Mouse (Mus musculus) c-Kit-positive CD71-negative TER-119-negative erythroid progenitor cells, embryonic 14.5 days (primary cell): Measurements from ENCODE around the gene Ehd4.

Experiments
- DNase-seq: peaks from one replicate; pipeline ENCODE4 v3.0.0-alpha.2; 2013; ENCODE audit warnings: low read depth

The Ehd4 gene

DNA sequence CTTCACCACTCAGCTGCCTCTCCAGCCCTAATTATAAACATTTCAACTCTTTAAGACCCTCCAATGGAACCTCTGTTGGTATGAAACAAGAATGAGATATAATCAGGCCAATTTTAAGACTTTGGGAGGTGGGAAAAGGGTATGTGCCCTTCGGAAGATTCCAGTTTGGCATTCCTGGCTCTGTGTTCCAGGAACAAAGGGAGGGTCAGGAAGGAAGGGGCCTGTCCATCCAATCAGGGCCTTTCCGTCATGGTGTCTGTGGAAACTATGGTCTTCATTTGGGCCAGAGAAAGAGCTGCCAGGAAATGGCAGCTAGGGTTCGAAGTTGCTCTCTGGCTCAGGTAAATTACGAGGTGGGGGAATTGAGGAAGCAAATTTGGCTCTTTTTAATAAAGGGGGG lies 46.3 kb downstream of the Ehd4 start:
- no peak for DNase-seq

DNA sequence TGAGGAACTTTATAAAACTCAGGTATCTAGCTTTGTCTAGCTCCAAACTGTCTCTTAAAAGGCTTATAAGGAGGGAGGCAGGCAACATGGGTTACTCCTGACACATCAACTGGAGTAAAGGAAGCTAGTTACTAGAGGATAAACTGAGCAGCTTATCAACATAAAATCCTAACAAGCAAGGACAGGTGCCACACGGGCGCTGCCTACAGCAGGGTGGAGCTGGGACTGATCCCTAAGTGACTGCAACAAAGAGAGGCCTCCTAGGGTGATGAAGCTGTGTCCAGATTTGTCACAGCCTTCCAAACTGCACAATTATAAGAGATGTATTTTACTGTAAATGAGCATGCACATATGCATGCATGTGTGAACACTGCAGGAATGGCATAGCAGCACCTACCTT lies 47.0 kb downstream of the Ehd4 start:
- DNase-seq: no peak

DNA sequence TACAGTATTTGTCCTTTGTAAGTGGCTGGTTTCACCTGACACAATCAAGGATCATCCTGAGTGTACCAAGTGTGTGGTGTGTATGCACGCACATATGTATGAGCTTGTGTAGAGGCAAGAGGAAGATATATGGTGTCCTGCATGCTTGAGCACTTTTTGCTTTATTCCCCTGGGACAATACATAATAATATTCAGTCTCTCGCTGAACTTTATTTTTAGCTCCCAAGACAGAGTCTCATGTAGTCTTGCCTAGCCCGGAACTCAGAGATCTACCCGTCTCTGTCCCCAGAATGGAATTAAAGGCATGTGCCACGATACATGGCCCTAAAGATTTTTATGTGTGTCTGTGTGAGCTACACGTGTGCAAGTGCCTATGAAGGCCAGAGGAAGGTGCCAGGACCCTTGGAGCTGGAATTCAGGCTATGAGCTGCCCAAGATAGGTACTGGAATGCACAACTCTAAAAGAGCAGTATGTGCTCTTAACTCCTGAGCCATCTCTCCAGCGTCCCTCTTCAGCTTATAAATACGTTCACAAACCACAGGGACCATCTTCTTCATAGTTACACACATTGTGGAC lies 47.9 kb downstream of the Ehd4 start:
- DNase-seq: no peak

DNA sequence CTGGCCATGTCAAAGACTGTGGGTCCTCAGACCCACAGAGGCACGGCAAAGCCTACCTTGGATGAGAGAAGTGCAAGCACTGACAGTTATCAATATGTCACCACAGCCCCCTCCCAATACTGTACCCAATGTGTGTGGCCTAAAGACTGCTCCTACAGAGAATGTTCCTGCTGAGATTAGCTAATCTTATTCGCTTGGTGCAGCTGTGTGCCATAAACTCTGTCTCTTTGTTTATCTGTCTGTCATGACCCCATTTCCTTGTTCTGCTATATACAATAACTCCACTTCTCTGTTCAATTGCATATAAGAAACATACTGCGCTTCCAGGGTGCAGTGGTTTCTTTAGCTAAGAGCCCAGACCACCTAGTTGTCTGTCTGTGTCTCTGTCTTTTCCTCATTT lies 48.5 kb downstream of the Ehd4 start:
- no peak for DNase-seq

DNA sequence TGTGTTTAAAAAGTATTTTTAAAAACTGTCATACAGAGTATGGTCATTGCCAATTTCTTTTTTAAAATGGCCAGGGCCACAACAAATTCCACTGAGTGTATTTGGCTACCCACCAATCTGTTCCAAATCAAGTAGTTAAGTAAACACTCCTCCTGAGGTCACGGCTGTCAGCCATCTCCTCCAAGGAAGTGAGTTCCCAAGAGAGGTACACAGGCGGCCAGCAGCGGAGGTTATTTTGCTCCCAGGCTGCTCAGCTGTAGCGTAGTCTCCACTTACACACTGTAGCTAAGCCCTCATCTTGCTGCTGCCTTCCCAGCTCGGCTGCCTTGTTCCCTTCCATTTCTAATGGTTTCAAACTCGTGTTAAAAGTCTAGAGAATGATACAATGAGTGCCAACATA lies 51.5 kb downstream of the Ehd4 start:
- DNase-seq: no peak

DNA sequence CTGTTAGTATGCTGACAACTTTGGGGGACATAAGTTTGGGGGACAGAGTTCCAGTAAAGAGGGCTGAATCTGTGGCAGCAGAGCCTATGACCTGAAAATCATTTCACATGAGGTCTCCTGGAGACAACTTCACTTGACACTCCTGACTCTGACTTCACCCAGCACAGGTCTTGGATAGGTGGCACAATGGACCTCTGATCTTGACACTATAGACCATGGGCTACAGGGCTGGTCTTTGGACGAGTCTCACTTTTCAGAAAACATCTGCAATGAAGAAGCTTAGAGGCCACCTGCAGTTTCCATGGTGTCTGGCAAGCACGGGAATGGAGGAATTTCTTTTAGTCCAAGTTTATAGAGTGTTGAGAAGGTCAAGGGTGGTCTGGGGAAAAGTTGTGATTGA lies 52.0 kb downstream of the Ehd4 start:
- no peak for DNase-seq

DNA sequence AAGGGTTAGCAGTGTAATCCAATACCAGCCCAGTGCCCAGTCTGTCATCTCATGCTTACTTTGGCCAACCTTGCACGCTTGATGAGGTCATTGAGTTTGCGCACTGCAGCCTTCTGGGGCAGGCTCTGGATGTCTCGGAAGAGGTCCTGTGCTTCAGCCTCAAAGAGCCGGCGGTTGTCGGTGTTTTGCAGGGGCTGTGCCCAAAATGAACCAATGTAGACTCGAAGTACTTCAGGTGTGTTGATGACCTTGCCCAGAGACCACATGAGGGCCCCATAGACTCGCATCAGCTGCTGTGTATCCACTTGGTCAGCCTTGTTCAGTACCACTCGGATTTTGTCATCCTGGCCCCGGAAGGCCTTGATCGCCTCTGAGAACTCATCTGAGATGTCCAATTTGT lies 52.4 kb downstream of the Ehd4 start:
- DNase-seq: no peak

DNA sequence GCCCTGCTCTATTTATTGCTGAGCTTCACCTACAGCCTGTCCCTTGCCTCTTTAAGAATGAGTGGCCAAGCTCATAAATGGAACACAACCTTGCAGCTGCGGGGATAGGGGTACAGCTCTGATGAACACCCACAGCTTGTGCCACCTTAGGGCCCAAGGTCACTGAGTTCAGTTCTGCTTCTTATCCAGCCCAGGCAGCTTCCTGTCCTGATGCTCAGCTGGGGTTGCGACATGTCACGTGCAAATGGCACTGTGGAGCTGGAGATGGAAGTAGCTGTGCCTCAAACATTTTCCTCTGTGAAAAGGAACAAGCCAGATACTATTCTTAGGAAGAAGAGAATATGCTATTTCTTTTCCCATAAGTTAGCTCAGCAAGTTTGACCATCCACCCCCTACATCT lies 54.5 kb downstream of the Ehd4 start:
- DNase-seq: peak; percentile 28

DNA sequence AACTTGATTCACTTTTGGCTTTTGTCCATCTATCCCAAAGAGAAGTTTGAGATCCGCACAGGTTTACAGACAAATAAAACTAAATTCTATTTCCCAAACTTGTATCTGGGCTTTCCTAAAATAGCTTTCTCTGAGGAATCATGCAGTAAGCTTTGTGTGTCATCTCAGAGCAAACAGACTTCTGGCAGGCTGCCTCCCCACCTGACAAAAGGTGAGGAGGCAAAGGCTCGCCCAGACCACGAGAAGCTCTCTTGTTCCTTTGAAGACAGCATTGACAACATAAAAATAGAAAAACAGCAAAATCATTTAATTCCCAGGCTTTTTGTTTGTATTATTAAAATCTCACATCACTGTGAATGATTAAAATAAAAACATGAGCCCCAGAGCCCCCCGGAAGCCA lies 55.1 kb downstream of the Ehd4 start:
- no peak for DNase-seq

DNA sequence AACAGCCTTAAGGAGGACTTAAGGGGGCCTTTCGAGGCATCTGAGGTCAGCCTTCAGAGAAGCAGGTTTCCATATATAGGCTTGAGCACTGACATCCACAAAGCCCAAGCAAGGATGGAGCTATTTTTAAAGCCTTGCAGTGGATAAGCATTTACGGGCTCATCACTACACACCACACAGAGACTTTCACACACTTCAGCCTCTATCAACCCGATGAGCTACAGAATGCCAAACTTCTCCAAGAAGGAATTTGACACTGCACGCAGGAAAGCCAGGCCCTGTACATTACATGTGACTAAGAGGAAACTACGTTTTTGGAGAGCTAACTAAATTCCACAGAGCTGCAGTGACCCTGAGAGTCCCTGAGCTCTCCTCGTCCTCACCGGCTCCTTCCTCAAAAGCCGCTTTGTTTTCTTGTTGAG lies 55.6 kb downstream of the Ehd4 start:
- DNase-seq: no peak

DNA sequence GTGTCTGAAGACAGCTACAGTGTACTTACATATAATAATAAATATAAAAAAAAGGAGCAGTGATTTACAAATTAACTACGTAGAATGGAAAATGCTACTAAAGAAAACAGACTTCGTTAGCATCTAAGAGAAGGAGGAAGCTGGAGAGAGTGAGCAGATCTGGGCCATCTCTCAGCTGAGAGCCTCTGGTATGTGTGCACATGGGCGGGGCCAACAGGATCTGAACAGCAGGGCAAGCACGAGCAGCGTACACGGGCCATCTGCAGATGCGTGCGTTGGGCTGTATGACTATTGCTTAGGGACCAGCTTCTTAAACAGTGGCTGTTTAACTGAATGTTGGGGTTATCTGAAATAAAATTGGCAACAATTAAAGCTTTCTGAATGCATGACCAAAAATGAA lies 56.5 kb downstream of the Ehd4 start:
- no peak for DNase-seq

DNA sequence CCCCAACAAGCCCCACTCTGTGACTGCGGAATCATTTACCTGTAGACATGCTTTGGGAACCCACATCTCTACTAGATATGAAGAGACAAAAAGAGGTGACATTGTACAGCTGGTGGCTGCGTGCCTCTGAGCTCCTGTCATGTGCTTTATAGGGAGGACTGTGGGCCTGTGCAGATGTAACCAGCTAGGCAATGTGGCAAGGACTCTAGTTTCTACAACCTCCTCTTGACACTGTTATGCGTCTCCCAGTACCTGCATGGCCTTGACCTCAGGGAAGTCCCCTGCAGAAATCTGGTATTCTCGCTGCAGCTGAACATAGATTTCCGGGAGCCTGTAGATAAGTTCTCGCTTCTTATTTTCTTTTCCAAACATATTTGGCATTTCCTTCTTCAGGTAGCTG lies 57.7 kb downstream of the Ehd4 start:
- DNase-seq: no peak

DNA sequence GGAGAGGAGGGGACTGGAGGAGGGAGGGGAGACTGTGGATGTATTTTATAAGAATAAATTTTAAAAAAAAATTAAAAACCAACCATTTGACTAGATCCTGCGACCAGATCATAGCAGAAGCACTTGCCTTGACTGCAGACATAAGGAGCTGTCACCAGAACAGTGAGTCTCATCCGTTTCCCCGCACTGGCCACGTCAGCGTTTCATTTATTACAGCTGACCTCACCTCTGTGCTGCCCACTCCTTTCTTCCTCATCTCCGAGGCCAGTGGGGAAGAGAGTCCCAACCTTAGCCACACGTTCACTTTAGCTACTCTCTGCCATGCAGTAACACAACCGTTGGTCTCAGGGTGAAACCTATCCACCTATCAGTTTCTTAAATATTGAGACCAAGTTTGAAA lies 58.2 kb downstream of the Ehd4 start:
- DNase-seq: no peak

DNA sequence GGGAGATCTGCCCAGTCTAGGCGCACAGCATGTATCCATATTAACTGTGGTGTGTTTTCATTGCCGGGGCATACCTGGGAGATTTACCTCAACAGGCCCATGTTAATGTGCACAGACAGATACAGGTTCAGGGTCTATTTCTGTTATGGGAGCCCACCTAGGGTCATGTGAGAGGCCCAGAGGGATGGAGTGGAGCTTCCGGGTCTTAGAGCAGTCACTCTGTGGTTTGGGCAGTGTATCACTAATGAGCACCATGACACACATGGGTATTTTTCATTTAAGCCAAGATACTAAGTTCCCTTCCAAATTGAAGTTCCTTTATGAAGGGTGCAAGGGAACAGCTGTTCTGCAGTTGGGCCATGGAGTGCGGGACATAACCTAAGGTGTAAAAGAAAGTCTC lies 59.2 kb downstream of the Ehd4 start:
- DNase-seq: no peak

DNA sequence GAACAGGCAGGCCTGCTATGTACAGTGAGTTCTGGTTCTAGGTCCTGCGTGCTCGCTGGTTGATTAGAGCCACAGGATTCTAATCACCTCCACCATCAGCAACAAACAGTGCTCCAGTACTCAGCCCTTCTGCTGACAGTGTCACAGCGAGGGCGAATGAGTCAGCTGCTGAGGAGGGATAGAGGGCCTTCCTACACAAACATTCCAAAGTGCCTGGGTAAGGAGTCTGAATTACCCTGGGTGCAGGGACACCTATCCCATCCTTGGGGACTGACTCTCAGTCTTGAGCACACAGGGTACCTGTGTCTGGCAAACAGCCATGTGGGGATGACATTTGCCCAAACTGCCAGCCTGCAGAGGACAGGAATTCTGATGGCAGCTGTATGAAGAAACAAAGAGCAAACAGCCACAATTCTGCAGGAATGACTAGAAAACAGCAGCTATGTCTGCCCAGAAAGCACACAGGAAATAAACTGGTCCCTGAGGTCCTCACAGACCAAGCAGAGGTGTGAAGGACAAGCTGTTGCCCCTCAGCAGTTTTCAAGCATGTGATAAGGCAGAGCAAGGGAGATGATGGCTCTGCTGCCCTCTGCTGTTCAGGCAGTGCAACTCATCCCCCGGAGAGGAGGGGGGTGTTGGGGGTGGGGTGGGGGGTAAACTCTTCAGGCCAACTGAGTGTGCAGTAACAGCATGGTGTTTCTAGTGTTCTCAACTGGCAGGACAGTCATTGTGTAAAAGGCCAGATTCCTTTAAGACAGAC lies 60.6 kb downstream of the Ehd4 start:
- DNase-seq: peak; percentile 34

DNA sequence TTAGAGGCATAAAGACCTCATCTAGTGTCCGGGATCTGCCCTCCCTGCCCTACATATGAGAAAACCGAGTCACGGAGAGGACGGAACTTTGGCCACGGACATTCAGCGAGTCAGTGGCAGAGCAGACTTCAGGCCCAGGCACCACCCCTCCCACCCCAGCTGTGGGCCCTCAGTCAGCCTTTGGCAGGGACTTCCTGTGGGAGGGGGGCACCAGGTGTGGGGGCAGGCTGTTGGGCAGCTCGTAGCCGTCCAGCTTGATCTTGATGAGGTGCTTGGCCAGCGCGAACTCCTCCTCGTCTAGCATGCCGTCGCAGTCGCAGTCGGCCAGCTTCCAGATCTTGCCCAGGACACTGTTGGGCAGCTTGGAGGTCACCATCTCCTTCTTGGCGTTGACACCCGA lies 63.4 kb downstream of the Ehd4 start:
- no peak for DNase-seq

DNA sequence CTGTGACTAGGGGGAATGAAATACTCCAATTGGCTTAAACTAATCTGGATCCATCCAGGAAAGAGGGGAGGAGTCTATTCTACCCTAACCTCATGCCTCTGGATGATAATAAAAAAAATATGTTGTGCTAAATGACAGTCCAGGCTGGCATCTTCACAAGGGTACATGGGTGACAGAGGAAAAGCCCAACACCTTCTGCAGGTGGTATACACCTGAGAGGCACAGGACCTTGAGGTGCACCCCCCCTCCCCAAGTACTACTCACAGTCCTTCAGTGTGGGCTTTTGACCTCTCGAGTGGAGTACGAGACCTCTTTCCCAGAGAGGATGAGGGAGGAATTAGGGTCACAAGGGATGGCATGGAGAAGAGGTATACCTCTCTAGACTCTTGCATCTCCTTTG lies 66.5 kb downstream of the Ehd4 start:
- DNase-seq: no peak

DNA sequence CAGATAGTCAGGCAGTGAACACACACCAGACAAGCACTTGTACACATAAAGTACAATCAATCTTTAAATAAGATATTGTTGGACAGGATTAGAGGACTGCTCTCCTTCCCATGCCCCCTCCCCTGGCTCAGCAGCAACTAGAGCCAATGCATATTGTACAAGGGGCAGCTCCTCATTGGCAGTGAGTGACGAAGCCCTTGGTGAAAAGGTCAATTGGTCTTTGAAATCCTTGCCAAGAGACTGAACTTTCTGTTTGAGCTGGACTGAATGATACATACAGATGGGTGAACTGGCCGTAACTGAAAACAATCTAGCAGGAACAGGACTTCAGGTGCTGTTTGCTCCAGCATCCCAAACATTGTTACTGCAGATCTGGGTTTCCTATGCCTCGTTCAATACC lies 67.0 kb downstream of the Ehd4 start:
- DNase-seq: no peak

DNA sequence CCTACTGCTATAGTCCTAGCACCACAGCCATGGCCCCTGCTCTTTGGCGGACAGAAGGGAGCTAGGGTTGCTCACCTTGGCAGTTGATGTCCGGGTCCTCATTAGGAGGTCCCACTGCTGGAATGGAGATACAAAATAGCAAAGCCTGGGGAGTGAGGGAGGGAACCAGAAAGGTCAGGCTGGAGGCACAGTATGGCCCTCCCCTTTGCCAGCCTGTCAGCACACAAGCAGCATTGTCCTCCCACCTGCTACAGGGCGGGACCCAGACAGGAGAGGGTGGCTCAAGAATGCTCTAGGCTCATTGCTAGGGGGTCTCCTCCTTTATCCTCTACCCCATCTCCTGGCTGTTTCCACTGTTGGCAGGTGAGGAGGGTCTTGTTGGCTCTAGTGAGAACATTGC lies 68.4 kb downstream of the Ehd4 start:
- no peak for DNase-seq

DNA sequence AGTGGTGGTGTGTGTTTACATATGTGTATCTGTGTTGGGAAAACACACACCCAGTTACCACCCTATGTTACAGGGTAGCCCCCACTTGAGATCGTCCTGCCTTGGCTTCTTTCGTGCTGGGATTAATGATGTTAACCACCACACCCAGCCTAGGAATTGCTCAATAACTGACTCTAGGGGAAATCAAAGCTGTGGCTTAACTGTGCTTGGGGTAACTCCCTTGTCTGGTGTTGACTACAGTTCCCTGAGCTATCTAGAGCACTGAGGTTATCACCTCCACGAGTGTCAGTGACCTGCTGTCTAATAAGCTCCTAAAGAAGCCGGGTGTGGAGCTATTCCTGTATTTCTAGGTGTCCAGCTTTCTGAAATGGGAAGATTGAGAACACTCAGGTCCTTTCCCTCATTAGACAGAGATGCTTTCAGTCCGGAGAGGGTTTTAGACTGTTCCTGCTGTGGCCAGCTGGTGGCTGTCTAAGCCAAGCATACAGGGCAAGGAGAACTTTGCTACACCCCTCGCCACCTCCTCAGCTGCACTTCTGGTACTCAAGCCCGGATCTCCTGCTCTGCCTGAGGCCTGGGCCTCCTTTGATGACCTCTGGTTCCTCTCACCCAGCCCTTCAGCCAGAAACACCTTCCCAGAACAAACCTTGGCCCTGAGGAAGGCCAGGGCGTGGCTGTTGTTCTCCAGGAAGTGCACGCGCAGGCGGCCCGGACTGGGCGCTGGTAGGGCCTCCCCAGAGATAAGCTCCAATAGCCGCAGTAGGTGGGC lies 69.6 kb downstream of the Ehd4 start:
- no peak for DNase-seq

DNA sequence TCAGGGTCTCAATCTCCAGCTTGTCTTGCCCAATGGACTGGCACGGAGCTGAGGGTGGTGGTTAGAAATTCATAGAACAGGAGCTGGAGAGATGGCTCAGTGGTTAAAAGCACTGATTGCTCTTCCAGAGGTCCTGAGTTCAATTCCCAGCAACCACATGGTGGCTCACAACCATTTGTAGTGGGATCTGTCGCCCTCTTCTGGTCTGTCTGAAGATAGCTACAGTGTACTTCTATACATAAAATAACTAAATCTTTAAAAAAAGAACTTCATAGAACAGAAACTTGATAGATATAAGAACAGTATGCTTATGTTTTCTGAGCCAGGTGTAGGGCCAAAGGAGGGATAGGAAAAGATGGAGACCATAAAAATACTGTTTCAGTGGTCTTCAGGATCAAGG lies 72.0 kb downstream of the Ehd4 start:
- DNase-seq: no peak

DNA sequence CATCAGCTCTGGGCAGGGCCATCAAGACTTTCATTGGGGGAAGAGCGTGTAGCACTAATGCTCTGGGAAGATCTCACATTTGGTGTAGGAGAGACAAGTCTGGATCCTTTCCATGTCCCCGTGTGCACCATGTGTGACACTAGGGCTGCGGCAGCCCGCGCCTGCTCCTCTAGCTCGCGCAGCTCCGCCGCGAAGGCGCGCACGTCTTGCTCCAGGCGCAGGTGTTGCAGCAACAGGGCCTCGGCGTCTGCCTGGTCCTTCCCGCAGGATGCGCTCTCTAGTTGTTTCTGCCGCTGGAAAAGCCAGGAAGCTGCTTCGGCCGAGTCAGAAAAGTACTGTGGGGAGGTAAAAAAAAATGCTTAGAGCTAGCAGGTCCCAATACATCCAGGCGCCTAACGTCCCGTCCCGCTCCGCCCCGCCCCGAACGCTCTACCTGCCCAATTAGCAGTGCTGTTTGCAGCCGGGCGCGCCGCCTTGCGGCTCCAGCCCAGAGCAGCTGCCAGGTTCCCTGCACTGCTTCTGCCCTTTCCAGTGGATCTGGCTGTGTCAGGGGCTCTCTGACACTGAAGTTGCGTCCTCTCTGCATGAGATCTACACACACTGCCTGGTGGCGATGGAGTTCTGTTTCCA lies 78.2 kb downstream of the Ehd4 start:
- no peak for DNase-seq

DNA sequence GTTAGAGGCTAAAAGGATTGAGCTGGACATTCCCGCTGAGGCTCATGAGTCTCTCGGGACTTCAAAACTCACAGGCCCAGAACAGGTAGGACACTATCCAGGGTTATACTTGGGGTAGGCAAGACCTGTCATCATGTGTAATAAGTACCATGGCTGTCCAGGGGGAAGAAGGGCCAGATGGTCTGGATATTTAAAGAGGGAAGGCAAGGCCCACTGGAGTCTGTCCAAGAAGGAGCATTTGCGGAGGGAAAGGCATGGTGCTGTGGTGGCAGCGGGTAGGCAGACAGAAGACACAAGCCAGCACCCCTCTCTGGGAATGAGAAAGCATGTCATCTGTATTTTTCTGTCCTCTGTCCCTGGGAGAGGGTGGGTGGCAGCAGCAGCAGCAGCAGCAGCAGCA lies 80.3 kb downstream of the Ehd4 start:
- no peak for DNase-seq
